Mouse (Mus musculus): ENCODE results near the gene Arhgap4.

Arhgap4 gene

DNA sequence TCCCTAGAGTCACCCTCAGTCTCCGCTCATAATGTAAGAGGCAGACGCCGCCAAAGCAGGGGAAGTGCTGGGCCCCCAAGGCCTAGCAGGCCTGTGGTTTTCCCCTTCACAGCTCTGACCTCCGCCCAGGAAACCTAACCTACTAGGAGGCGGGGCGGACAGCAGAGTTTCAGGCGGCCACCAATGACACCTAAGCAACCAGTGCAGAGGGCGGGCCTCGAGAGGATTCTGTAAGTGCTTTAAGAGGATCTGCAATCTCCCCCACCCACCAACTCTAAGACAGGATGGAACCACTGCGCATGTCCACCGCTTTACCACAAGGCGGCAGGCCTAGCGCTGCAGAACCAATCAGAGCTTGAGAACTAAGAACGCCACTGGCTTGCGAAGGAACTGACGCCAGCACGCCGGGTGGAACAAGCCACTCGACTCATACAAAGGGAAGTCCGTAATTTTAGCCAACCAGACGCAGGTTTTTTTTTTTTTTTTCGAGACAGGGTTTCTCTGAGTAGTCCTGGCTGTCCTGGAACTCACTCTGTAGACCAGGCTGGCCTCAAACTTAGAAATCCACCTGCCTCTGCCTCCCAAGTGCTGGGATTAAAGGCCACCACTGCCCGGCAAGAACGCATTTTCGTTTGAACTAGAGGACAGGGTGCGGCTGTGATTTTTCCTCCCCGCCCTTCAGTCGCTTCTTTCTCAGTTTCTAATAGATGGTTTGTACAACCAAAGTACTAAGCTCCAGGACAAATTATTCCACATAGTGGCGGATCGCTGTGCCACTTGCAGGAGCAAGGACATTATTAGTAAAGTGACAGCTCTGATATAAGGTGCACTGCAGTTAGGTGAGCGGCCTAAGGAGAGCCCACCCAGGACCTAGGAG is 6.6 kb downstream of the Arhgap4 start:
- DNase-seq (ENCODE audit: low read depth, low spot score): peak; percentile 97

GRCm38 (mm10) chrX:73911588-73911987 is 10.1 kb downstream of the Arhgap4 start:
- peak; percentile 78 for DNase-seq (ENCODE audit: low read depth, low spot score)

DNA sequence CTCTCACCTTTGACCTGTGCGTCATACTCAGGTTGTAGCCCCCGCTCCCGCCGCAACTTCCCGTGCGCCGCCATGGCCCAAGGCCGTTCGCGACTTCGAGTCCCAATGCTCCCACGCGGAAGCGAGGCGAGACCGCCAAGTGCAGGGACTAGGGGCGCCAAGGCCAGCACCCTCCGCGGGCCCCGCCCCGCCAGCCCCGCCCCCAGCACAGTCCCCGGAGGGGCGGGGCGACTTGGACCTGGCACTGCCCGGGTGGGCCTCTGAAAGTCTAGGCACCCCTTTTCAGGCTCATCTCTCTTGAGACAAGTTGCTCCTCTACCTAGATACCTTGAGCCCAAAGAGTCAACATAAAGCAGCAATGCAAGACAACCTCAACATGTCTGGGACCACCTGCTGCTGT is 10.5 kb downstream of the Arhgap4 start:
- DNase-seq (ENCODE audit: low read depth, low spot score): peak; percentile 79

DNA sequence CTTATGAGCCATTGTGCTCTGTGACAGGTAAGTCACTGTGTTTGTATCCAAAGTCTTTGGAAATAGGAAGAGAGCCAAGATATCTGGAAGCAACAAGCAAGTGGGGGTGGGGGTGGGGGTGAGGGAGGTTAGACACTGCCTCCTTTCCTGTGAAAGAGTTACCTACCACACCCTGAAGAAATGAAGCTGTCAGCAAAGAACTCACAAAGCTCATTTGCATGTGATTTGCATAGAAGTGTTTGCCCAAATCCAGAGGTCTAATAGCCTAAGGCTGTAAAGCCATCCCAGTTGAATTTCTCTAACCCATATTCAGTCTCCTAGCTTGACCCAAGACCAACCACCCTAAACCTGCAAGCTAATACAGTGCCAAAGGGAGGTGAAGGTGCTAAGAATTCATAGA is 11.2 kb downstream of the Arhgap4 start:
- DNase-seq (ENCODE audit: low read depth, low spot score): peak; percentile 52

DNA sequence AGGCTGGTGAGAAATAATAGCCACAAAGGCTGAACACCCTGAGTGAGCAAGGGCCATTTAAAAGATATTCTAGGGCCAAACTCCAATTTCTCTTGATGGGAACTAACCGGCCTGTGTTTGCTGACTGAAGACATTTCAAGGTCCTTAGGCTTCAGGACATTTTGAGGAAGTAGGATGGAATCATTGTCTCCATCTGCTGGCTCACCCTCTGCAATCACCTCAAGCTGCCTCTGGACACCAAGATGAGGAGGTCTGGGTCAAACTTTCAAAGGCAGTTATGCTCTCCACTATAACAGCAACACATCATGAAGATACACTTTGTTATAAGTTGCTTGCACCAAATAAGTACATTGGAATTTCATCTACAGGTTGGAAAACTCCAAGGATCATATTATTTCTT is 11.6 kb downstream of the Arhgap4 start:
- DNase-seq (ENCODE audit: low read depth, low spot score): no peak

- DNase-seq (ENCODE audit: low read depth, low spot score): no peak
Measured at GRCm38 (mm10) chrX:73897959-73898358, 23.7 kb downstream of the Arhgap4 start.

DNA sequence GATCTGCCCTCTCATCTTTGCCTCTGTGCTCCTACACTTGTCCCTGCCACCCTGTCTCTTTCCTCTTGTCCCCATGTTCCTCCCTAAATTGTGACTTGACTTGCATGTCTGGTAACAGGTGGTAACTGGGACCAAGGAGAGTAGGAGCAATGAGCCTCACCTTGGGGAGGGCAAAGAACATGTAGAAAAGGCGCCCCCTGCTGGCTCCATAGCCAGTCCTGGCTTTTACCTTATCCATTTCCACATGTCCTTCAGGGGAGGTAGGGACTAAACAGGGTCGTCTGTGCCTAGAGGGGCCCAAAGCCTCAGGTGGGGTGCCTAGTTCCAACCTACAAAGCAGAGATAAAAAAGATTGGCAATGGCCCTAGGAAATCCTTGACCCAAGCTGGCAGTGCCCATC is 26.0 kb downstream of the Arhgap4 start, which contains the start of gene L1cam:
Gene L1cam, minus strand, starts transcription at position 387 of the 400 bp plus-strand sequence.
- DNase-seq (ENCODE audit: low read depth, low spot score): peak; percentile 47

DNA sequence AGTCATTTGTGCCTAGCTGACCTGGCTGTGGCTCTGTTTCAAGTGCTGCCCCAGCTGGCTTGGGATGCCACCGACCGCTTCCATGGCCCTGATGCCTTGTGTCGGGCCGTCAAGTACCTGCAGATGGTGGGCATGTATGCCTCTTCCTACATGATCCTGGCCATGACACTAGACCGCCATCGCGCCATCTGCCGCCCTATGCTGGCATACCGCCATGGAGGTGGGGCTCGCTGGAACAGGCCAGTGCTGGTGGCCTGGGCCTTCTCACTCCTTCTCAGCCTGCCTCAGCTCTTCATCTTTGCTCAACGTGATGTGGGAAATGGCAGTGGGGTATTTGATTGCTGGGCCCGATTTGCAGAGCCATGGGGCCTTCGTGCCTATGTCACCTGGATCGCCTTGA is 28.8 kb downstream of the Arhgap4 start:
- no peak for DNase-seq (ENCODE audit: low read depth, low spot score)

GRCm38 (mm10) chrX:73891551-73892152 is 30.0 kb downstream of the Arhgap4 start, which contains the start of gene Avpr2:
TSS of gene Avpr2 (plus strand) at chrX:73892102.
- no peak for DNase-seq (ENCODE audit: low read depth, low spot score)

DNA sequence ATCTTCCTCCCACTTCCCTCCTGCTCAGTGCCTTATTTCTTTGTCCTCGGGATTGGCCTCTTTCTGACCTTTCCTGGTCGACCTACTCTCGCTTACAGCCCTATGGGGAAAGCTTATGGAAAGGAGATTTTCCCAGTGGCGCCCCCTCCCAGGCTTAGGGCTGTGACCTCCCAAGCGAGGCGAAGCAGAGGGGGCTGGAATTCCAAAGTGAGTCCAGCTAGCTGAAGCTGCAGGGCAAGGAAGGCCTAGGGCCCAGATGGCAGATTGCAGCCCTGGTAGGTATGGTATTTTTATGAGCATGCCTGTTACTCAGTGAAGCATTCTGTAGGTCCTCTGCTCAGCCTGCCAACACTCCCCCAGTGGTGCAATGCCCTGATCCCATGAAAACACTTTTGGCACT is 40.2 kb downstream of the Arhgap4 start:
- DNase-seq (ENCODE audit: low read depth, low spot score): no peak

DNA sequence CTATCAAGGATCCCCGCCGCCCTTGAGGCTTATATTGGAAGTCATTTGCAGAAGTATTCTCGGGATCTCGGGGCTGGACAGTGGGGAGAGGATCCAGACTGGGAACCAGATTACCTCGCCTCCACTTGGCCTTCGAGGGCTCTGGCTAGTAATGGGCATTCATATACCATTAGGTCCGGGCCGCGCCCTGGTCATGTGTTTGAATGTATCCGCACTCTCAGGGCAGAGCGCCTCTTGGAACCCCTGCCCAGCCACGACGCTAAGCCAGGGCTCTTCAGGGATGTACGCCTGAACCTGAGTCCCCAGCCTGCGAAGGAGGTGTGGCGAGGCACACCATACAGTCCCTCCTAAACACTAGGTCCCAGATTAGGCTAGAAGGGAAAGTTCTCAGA is 40.6 kb downstream of the Arhgap4 start:
- no peak for DNase-seq (ENCODE audit: low read depth, low spot score)

DNA sequence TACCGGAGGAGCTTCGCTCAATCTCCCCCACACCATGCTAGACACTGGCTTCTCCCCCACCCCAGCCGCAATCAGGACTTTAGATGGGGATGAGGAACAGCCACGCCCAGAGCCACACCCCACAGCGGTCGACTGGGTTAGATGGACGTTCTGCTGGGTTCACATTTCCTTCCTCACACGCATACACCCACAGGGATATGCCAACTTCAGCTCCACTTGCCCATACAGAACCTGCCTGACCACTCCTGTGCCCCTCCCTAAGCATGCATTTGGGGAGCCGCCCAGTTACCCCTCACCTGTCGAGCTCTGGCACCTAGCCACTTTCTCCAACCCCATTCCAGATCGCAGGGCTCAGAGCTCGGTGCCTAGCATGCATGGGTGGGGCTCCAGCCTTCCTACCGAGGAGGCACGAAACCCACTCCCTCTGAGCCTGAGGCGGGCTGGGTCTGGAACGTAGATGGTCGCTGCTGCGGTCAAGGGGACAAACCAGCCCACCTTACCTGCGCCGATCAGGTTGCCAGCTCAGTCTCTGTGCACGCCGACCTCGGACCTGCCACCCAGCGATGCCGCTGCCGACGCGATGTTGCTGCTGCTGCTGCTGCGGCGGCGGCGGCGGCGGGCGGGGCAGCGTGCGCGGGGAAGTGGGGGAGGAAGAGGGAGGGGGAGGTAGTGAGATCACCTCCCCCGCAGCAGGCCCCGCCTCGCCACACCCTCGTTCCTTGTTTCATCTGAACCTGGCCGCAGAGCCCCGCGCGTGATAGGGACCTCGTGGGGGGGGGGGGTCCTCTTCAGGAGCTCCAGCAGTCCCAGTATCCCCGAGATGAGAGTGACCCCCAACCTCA is 41.3 kb downstream of the Arhgap4 start:
- DNase-seq (ENCODE audit: low read depth, low spot score): peak; percentile 79

DNA sequence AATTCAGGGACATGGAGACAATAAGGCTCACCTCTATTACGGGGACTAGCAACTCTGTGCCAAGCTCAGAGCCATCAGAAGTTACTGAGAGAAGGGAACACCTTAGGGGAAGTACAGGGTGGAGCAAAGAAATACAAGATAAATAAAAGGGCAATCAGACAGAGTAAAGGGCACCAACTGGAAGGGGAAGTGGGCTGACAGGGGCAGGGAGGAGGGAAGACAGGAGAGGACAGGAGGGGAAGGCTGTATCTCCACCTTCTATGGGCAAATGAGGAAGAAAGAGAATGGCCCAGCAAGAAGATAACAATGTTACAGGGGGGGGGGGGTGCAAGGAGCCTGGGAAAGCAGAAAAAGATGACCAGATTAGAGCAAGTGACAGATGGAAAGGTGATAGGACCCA is 44.7 kb downstream of the Arhgap4 start:
- no peak for DNase-seq (ENCODE audit: low read depth, low spot score)

DNA sequence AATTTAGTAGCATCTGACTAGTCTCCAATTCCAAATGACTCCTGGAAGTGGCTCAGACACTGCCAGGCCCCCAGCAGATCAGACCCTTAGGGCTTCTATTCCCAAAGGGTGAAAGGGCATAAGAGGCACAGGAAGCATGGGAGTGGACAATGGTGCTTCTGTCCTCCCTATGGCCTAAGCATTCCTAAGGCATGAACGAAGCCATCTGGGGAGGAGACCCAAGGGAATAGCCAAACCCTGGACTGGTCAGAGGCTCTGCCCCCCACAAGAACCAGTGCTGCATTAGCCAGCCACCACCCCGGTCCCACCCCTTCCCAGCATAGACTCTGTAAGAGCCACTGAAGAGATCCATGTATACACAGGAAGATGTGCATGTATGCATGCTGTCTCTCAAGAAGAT is 45.8 kb downstream of the Arhgap4 start:
- no peak for DNase-seq (ENCODE audit: low read depth, low spot score)

GRCm38 (mm10) chrX:73871956-73872355 is 49.7 kb downstream of the Arhgap4 start:
- no peak for DNase-seq (ENCODE audit: low read depth, low spot score)

GRCm38 (mm10) chrX:73871474-73871873 is 50.2 kb downstream of the Arhgap4 start:
- DNase-seq (ENCODE audit: low read depth, low spot score): no peak

DNA sequence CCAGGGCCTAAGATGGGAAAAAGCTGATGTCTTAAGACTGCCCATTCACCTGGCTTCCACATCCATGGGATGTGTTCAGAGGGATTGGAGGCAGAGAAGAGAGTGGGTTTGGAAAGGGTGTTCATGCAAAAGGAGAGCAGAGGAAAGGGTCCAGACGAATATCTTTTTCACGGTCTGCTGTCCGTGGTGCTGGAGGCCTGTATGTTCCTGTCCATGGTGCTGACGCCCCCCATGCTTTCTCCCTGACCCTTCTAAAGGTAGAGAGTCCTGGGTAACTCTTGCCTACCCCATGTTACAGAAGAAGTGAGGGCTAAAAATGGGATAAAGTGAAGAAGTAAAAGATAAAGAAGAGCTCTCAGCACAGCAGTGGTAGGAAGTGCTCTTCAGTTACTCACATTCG is 52.3 kb downstream of the Arhgap4 start:
- no peak for DNase-seq (ENCODE audit: low read depth, low spot score)

DNA sequence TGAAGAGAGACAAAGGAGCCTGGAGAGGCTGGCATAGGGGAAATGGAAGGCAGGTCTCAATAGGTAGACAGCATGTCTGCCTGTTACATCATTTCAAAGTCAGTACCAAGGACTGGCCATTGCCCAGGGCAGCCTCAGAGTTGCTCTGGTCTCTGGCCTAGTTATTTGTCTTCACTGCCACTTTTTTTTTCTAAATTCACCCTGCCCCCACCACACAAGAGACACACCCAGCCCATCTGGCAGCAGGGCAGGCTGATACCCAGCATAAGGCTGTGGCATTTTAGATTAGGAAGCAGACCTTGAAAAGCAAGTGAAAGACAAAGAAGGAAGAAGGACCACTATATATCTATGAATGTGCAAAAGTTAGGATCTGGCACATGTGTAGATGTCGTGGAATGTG is 53.8 kb downstream of the Arhgap4 start:
- no peak for DNase-seq (ENCODE audit: low read depth, low spot score)

DNA sequence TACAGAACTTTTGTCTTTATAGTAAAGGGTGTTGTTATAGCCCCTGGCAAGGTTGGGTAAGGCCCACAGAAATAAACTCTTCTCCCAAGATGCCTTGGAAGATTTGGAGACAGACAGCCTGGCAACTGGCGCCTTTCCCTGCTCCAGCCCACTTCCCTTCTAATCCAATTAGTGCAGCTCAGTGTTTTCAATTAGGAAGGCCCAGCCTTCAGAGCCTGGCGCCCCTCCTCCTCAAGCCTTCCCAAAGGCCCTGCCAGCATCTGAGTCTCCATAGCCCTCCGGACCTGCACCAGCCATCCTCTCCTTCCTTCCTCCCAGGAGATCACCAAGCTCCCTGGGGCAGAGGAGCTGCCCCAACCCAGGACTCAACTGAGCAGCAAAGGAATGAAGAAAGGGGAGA is 54.4 kb downstream of the Arhgap4 start:
- DNase-seq (ENCODE audit: low read depth, low spot score): no peak

- DNase-seq (ENCODE audit: low read depth, low spot score): no peak
Measured at GRCm38 (mm10) chrX:73864692-73865091, 57.0 kb downstream of the Arhgap4 start.

DNA sequence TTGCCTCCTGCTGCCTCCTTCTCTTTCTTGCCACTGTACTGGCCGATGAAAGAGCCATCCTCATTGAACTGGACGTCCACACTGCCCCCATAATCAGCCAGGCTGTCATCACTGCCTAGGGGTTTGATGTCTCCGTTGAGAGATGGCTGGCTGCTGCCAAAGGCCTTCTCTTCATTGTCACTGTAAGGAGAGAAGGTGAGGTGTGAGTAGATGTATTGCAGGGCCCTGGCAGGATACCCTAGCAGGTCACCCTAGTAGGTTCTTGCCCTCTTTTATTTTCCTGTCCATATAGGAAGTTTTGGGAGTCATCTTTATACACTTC is 66.6 kb downstream of the Arhgap4 start:
- DNase-seq (ENCODE audit: low read depth, low spot score): no peak

GRCm38 (mm10) chrX:73854326-73855086 is 67.2 kb downstream of the Arhgap4 start:
- DNase-seq (ENCODE audit: low read depth, low spot score): no peak
